Mouse (Mus musculus): ENCODE data around the gene Btbd9.

DNA sequence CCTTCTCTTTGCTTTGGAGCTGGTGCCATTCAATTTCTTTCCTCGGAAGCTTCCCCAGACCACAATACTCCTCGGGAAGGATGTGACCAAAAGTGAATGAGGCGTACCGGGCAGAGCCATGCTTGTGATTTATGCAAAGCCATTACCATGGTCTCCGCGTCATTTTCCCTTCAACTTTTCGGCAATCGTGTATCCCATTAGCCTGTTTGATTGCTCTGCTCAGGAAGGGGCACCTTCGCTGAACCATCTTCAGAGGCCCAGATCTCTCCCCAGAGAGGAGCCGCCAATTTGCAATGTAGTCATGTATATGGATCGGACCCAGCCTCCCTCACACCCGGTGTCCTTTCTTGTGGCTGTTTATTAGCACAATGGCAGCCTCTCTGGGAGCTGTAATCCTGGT lies 353.5 kb downstream of the Btbd9 start:
- TF ChIP-seq CTCF (IDR thresholded peaks at IDR 0.05; ENCODE audit: control insufficient read depth, insufficient read depth, insufficient read length) (no peak), MYOG (IDR thresholded peaks at IDR 0.05; ENCODE audit: control insufficient read depth, extremely low read depth, insufficient read length) (no peak), CEBPB (IDR thresholded peaks at IDR 0.05; ENCODE audit: low read depth) (no peak)

Data from C2C12 (cell line).